Mouse (Mus musculus): Measurements from ENCODE around the gene Tlx1.

Gene Tlx1

DNA sequence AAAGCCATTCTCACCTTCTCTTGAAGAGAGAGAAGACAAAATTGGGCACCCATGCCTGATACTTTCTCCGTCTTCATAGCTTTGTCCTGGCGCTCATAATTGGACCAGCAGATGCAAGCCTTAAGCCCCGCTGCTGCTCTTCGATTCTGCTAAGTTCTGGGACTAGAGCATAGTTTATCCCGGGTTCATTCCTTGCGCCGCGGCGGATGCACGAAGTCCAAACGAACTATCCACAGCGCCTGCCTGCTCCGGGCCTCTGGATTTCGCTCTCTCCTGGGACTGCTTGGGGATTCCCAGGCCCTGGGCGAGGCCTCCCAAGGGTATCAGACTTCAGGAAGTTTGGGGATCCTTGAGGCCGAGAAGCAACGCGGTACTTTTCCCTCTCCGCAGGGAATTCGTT is 8.4 kb downstream of the Tlx1 start:
- no peak for DNase-seq (ENCODE audit: low read depth)

DNA sequence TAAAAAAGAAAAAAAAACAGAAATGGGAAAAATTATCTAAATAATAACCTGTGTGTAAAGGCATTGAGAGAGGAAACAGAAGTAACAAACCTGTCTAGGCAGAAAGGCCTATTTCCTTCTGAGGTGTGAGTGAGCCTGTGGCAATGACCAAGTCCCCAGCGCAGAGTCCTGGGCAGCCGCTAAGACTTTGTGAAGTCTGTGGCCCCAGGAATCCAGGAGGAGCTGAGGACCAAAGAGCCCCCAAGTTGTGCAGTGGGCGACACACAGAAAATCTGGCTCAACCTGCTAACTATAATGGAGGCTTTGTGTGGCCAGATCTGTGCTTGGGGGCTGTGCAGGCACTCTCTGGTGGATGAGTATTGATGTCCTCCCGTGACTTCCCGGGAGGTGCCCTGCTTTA is 9.0 kb downstream of the Tlx1 start:
- DNase-seq (ENCODE audit: low read depth), result no peak

DNA sequence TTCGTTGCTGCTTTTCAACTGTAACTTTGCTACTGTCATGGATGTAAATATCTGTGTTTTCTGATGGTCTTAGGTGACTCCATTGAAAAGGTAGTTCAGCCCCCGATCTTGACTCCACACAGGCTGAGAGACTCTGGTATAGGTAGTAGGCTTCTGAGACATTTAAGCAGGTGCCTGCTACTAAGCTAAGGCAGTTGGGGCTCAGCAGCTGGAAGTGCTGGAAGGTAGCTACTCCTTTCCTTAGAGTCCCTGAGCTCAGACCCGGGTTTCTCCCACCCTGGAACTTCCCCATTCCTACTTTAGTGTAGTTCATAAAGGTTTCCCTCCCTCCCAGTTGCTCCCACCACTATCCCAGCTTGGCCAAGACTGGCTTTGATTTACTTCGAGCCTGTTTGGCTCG is 9.5 kb downstream of the Tlx1 start:
- DNase-seq (ENCODE audit: low read depth), result no peak

DNA sequence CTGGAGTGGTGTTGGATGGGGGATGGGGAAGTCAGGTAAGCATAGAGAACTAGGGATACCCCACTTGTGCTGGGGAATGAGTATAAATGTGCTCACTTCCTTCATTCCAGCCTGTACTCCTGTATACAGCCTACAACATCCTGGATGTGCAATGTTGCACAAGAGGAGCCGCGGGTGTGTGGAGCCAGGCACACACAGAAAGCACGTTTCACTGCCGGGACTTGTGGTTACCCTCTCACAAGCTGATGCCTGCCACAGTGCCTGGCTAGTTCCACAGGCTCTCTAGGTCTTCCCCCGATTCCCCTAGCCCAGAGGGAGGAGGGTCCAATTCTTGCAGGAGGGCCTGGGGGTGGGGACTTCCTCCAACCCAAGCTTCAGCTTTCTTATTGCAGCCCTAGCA is 10.0 kb downstream of the Tlx1 start:
- DNase-seq (ENCODE audit: low read depth), result no peak

DNA sequence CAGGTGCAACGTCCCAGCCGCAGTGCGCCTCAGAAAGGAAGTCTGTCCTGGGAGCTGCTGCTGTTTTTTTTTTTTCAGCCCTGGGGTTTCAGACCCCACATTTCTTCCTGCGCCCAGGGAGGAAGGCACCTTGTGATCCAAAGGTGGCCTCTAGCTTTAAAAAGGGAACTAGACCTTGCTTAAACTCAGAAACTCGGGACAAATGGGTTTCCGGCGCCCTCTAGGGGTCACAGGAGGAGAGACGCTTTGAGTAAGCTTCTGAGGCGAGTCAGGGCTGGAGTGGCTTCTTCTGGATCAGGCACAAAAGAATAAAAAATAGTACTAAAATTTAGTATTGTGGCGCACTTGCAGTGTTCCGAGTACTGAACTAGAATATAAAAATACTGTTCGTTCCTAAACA is 10.6 kb downstream of the Tlx1 start:
- DNase-seq (ENCODE audit: low read depth), result peak; percentile 79

DNA sequence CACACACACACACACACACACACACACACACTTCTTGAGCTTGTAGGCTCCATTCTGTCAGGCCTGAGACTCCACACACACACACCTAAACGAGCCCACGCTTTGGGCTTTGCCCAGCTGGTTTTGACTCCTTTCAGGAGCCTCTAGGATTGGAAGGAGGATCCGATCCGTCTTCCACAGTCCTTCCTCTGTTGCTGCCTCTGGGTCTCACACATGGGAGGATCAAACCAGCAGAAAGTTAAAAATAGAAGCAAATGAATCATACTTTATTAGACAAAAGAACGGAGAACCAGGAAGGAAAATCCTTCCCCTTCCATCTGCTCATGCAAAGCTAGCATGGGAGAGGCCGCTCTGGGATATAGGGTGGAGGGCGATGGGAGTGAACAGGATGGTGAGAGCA is 11.7 kb downstream of the Tlx1 start:
- DNase-seq (ENCODE audit: low read depth), result no peak

DNA sequence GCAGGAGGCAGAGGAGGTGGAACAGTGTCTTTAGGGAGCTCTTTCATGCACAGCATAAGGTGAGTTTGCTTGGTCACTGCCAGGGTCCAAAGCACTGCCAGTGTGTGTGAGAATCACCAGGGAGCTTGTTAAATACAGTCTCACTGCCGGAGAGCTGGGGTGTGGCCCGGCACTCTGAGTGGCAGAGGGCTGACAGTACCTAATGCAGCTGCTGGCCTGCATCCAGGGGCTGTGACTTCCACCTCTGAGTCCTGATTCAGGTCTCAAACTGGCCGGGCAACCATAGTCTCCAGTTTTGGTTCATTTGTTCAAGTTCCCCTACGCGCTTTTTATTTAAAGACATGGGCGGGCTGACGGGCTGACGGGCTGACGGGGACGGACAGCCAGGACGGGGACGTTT is 12.4 kb downstream of the Tlx1 start:
- DNase-seq (ENCODE audit: low read depth), result no peak

DNA sequence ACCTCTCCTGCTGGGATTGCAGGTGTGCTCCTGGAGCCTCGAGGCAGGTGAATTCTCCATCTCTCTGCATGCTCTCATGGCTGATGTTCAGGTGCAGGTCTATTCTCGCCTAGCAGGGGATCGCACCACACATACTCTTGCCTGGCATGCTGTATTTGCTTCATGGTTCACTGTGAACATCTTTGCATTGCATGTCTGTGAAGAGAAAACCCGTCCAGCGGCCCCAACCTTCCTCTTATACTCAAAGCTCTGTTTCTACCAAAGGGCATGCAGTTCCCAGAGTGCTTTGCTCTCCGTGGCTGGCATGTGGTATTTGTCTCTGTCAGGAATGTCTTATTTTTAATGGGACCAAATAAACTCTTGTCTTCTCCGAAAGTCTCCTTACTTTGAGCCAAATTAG is 20.0 kb downstream of the Tlx1 start:
- no peak for DNase-seq (ENCODE audit: low read depth)

DNA sequence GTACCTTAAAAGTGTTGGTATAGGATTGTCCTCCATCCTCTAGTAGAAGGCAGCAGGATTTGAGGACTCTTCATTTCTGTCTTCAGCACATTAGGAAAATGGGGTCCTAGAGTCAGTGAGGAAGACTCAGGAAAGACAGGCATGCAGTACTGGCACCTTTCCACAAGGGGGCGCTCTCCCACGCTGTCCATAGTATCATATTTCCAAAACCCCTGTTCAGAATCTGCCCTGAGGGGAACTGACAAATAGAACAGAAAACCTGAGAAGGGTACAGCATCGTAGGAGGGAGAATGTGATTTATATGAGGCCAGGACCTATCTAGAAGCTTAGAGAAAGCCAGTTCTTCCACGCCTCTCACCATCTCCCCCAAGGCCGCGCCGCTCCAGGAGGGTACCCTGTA is 24.3 kb downstream of the Tlx1 start:
- peak; percentile 63 for DNase-seq (ENCODE audit: low read depth)

DNA sequence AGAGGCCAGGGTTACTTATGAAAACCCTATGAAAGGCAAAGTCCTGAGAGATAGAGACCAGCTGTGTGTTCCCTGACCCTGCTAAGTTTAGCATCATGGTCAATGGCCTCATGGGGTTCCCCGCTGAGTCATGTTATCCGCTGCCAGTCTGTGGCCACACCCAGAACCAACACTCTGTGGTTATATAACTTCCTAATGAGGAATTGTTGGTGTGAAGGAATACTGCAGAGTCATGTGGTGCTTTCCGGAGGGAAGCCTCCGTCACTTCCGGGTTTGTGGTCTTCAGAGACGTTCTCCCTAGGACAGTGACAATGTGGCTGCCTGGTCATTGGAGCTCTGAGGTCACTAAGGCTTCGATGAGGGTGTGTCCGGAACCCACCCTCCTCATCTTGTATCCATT is 25.8 kb downstream of the Tlx1 start:
- peak; percentile 69 for DNase-seq (ENCODE audit: low read depth)

DNA sequence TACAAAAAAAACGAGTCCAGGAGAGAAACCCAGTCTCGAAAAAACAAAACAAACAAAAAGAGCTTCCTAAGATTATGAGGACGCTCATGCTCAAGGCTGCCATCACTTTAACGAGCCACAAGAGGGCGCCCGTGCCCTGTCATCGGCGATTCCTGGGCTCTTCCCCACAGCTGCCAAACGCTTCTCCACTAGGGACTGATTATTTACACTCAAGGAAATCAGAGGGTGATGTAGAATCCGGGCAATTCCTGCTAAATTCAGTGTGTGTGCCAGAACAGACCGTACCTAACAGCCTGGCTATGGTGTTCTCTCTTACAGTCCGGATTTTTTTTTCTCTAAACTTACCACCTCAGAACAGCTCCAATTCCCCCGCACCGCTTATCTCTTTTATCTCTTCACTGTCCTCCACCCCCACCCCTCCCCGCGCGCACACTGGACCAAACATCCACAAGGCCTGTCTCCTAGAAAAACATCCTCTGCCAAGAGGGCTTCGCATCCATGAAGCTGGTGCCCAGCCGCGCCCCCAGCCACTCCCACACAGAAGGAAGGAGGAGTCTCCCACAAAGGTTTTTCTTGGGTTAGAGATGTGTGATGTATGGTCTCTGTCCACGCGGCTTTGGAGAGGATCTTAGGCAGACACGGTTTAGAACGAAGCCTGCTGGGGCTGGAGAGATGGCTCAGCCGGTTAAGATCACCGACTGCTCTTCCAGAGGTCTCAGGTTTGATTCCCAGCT is 26.7 kb downstream of the Tlx1 start:
- peak; percentile 80 for DNase-seq (ENCODE audit: low read depth)

DNA sequence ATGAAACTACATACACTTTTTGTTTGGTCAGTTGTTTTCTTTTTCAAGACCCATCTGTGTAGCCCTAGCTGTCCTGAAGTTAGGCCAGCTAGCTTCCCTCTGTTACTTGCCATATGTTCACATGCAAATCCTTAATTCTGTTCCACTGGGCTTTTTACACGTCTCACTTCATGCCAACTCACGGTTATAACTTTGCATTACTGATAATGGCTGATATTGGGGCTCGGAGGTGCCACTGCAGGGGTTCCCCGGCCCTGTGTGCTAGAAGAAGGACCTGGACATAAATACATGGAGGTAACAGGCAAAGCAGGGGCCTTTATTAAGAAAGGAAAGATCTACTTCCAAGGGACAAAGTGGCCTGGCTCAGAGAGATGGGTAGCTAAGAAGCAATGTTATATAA is 29.0 kb downstream of the Tlx1 start:
- DNase-seq (ENCODE audit: low read depth), result no peak

DNA sequence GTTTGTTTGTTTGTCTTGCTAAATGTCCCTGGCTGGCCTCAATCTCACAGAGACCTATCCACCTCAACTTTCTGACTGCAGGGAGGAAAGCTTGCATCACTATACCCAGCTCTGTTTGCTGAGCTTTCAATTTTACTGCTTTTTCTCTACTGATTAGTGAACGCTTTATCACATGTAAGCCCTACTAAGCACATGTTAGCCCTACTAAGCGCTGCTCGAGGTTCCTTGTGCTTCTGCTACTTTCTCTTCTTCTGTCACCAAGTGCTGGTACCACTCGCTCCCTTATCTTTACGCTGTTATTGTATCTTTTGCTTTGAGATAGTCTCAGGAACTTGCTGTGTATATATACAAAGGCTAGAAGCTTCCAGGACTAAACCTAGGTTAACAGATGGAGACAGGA is 30.0 kb downstream of the Tlx1 start:
- DNase-seq (ENCODE audit: low read depth), result no peak

DNA sequence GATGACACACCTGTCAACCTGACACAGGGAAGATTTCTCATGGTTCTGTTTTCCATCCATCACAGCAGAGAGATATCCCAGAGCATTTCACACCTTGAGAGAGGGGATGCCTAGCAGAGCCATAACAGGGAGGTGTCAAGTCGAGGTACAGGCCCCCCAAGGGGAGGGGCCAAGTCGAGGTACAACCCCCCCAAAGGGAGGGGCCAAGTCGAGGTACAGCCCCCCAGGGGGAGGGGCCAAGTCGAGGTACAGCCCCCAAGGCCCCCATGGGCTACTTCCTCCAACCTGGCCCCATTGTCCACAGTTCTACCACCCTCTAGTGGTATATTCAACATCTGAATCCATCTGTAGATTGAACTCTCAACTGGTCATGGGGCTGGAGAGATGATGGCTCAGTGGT is 44.2 kb downstream of the Tlx1 start:
- DNase-seq (ENCODE audit: low read depth), result no peak

DNA sequence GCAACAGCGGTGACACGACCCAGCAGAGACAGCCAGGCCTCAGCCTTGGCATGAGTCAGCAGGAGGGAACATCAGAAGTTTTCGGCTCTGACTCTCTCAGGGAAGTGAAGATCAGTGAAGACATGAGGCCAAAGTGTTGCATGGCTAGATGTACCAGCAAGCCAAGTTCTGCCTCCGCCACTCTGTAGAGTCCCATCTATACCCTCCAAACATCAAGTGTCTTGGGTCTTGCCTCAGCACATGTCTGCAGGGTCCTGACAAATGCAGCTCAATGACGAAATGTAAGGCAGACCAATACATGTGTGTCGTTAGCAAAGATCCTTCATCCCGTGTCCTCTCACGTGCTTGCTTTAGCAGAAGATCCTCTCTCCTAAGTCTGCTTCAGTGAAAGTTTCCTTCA is 46.5 kb downstream of the Tlx1 start:
- no peak for DNase-seq (ENCODE audit: low read depth)

DNA sequence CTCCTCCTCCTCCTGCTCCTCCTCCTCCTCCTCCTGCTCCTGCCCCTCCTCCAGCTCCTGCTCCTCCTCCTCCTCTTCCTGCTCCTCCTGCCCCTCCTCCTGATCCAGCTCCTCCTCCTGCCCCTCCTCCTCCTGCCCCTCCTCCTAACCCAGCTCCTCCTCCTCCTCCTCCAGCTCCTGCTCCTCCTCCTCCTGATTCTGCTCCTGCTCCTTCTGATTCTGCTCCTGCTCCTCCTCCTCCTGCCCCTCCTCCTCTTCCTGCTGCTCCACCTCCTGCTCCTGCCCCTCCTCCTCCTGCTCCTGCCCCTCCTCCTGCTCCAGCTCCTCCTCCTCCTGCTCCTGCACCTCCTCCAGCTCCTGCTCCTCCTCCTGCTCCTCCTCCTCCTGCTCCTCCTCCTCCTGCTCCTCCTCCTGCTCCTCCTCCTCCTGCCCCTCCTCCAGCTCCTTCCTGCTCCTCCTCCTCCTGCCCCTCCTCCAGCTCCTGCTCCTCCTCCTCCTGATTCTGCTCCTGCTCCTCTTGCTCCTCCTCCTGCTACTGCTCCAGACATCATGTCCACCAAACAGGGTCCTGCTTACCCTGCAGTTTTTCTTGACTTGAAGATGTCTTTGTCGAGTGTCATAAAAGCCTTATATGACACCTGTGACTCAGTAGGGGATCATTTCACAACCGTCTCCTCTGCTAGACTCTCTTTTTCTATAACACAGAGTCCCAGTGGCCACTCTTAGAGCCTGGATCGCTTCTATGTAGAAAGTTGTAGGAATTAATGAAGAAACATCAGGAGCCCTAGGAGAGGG is 55.0 kb downstream of the Tlx1 start:
- no peak for DNase-seq (ENCODE audit: low read depth)

Measured in induced T-regulatory cell, adult 2 months (primary cell).